Mouse (Mus musculus) cerebellum, adult 9-10 months (tissue): ENCODE results near the gene Anapc13.

Experiments
- DNase-seq: peaks from one replicate; pipeline ENCODE4 v3.0.0; 2022

Anapc13 gene

GRCm38 (mm10) chr9:102625983-102626838, at the start of gene Anapc13, which contains the start of gene Cep63:
TSS of gene Anapc13 (plus strand) at chr9:102626296.
TSS of gene Cep63 (minus strand) at chr9:102626534.
- DNase-seq = peak; percentile 98

- DNase-seq = no peak
Measured at GRCm38 (mm10) chr9:102577480-102577879, 48.6 kb upstream of the Anapc13 start.

GRCm38 (mm10) chr9:102581921-102582469, 44.1 kb upstream of the Anapc13 start:
- no peak for DNase-seq

- DNase-seq = no peak
Measured at GRCm38 (mm10) chr9:102587347-102587746, 38.7 kb upstream of the Anapc13 start.

- DNase-seq = no peak
Measured at GRCm38 (mm10) chr9:102594667-102595393, 31.3 kb upstream of the Anapc13 start.

GRCm38 (mm10) chr9:102595662-102596436, 30.2 kb upstream of the Anapc13 start:
- DNase-seq = no peak

- no peak for DNase-seq
Measured at GRCm38 (mm10) chr9:102601187-102601586, 24.9 kb upstream of the Anapc13 start.

GRCm38 (mm10) chr9:102601666-102602065, 24.4 kb upstream of the Anapc13 start:
- no peak for DNase-seq

GRCm38 (mm10) chr9:102605162-102605561, 20.9 kb upstream of the Anapc13 start:
- DNase-seq = no peak

- DNase-seq = no peak
Measured at GRCm38 (mm10) chr9:102607471-102607870, 18.6 kb upstream of the Anapc13 start.

GRCm38 (mm10) chr9:102609221-102609620, 16.9 kb upstream of the Anapc13 start:
- no peak for DNase-seq

GRCm38 (mm10) chr9:102615071-102615470, 11.0 kb upstream of the Anapc13 start:
- DNase-seq = no peak

- no peak for DNase-seq
Measured at GRCm38 (mm10) chr9:102616267-102616666, 9.8 kb upstream of the Anapc13 start.

GRCm38 (mm10) chr9:102621385-102621784, 4.7 kb upstream of the Anapc13 start:
- DNase-seq = no peak

- peak; percentile 73 for DNase-seq
Measured at GRCm38 (mm10) chr9:102622192-102622857, 3.8 kb upstream of the Anapc13 start.

GRCm38 (mm10) chr9:102622876-102623275, 3.2 kb upstream of the Anapc13 start:
- DNase-seq = no peak

- DNase-seq = no peak
Measured at GRCm38 (mm10) chr9:102623581-102623980, 2.5 kb upstream of the Anapc13 start.

GRCm38 (mm10) chr9:102625401-102625982, 604 bp upstream of the Anapc13 start:
- no peak for DNase-seq

GRCm38 (mm10) chr9:102626839-102627225, 736 bp downstream of the Anapc13 start:
- DNase-seq = no peak

GRCm38 (mm10) chr9:102627442-102627841, 1.3 kb downstream of the Anapc13 start:
- no peak for DNase-seq

- DNase-seq = no peak
Measured at GRCm38 (mm10) chr9:102629052-102629451, 3.0 kb downstream of the Anapc13 start.
